13 mouse cellular contexts compared by ENCODE assay signal in genomic region chr2:167273206-167273740, GRCm38 (mm10). TPM values are rescaled to one million over a fixed set of nuclear protein-coding genes. Genes with fewer than 3 reads are reported as not detected.
DNase-seq lines count a peak whose midpoint lies in the region; ATAC-seq and TF ChIP-seq lines count a peak whose summit lies in the region.
"Had no signal": no experiment of that assay in that cellular context is flagged by ENCODE, and none has a peak within 500 bp of the region (broad histone marks: within the 10 kb centered on the region; RNA-seq: fewer than 3 reads in every experiment).

No protein-coding gene starts in this region.

- TF ChIP-seq RAD21 in MEL (IDR thresholded peaks at IDR 0.05; ENCODE audit: low read depth, low read length) = no peak

- H3K4me2 ChIP-seq in forebrain, embryonic 12.5 days = no peak overlapping the region
- H3K4me2 ChIP-seq: hindbrain, embryonic 15.5 days; limb, embryonic 12.5 days; lung, embryonic 15.5 days had no signal

- ATAC-seq in forebrain, embryonic 12.5 days (ENCODE audit: low FRiP score) = no peak

- H3K9me3 ChIP-seq in MEL (replicated peaks; ENCODE audit: insufficient read depth, low read length) = no peaks in the 10 kb centered on the region
- no peaks in the 10 kb centered on the region for H3K9me3 ChIP-seq in forebrain, embryonic 12.5 days
- H3K9me3 ChIP-seq: hindbrain, embryonic 15.5 days; limb, embryonic 12.5 days; lung, embryonic 15.5 days had no signal

- H3K79me2 ChIP-seq in MEL (ENCODE audit: control insufficient read depth, insufficient read depth, low read length, poor library complexity) = no peaks in the 10 kb centered on the region

- H3K4me1 ChIP-seq in MEL (ENCODE audit: control insufficient read depth in 1 of 2, insufficient read depth in 2 of 2, low read length in 2 of 2) = peaks cover 0 to 11% of the 10 kb centered on the region in 2 experiments; a peak in 3 of 4 replicates
- H3K4me1 ChIP-seq in forebrain, embryonic 12.5 days = no peaks in the 10 kb centered on the region
- H3K4me1 ChIP-seq: hindbrain, embryonic 15.5 days; limb, embryonic 12.5 days; lung, embryonic 15.5 days had no signal

- no peak overlapping the region for H3K9ac ChIP-seq in MEL (ENCODE audit: control insufficient read depth, low read depth, low read length, poor library complexity, severe bottlenecking)
- no peak overlapping the region for H3K9ac ChIP-seq in forebrain, embryonic 12.5 days
- H3K9ac ChIP-seq: hindbrain, embryonic 15.5 days; limb, embryonic 12.5 days; lung, embryonic 15.5 days had no signal

- peaks cover 0 to 5% of the 10 kb centered on the region in 2 experiments; a peak in 1 of 4 replicates for H3K36me3 ChIP-seq in MEL (ENCODE audit: control insufficient read depth in 1 of 2, insufficient read depth in 2 of 2, low read length in 2 of 2)
- H3K36me3 ChIP-seq in forebrain, embryonic 12.5 days (replicated peaks) = no peaks in the 10 kb centered on the region
- H3K36me3 ChIP-seq: G1E; hindbrain, embryonic 15.5 days; limb, embryonic 12.5 days; lung, embryonic 15.5 days had no signal

- no peaks in the 10 kb centered on the region for H3K27me3 ChIP-seq in MEL (ENCODE audit: control insufficient read depth in 1 of 2, insufficient read depth in 2 of 2, low read length in 2 of 2)
- H3K27me3 ChIP-seq in forebrain, embryonic 12.5 days = no peaks in the 10 kb centered on the region
- H3K27me3 ChIP-seq: hindbrain, embryonic 15.5 days; lung, embryonic 15.5 days had no signal

- no peak for TF ChIP-seq CTCF in MEL (IDR thresholded peaks at IDR 0.05 in 2 of 3, conservative IDR thresholded peaks at IDR 0.05 in 1 of 3; ENCODE audit: control insufficient read depth in 1 of 3, insufficient read depth in 1 of 3, low read depth in 2 of 3, low read length in 3 of 3, poor library complexity in 1 of 3, severe bottlenecking in 1 of 3)

- H3K27ac ChIP-seq in MEL (ENCODE audit: control insufficient read depth, low read depth, low read length) = peak overlapping the region; percentile 49
- no peak overlapping the region for H3K27ac ChIP-seq in forebrain, embryonic 12.5 days
- H3K27ac ChIP-seq: hindbrain, embryonic 15.5 days; limb, embryonic 12.5 days; lung, embryonic 15.5 days; stomach, postnatal 0 days had no signal

- no peak for TF ChIP-seq POLR2A in MEL (IDR thresholded peaks at IDR 0.05; ENCODE audit: control insufficient read depth in 1 of 2, insufficient read depth in 1 of 2, low read depth in 1 of 2, low read length in 2 of 2, poor library complexity in 1 of 2)

- WGBS in forebrain, embryonic 12.5 days = 85% methylated on average over 13 of the region's 13 CpGs

- peak; percentile 0 for DNase-seq in layer of hippocampus, adult 9-11 months
- DNase-seq in layer of hippocampus, adult 9-10 months (ENCODE audit: low spot score) = no peak
- DNase-seq in MEL (ENCODE audit: low read depth, low spot score) = peak; percentile 73
- peak; percentile 35 for DNase-seq in adrenal gland, postnatal 14 days
- DNase-seq in lung, postnatal 4 days = peak; percentile 3 to 19
- DNase-seq in yolk sac, embryonic 10.5 days (ENCODE audit: low spot score) = no peak
- DNase-seq in cerebellum, adult 11 months = no peak

- TF ChIP-seq EP300 in MEL (IDR thresholded peaks at IDR 0.05; ENCODE audit: low read depth in 1 of 2, low read length in 2 of 2) = peak; percentile 48 to 53

- H3K4me3 ChIP-seq in MEL (ENCODE audit: control insufficient read depth in 1 of 2, insufficient read depth in 1 of 2, low read depth in 2 of 2, low read length in 2 of 2) = no peak overlapping the region
- no peak overlapping the region for H3K4me3 ChIP-seq in forebrain, embryonic 12.5 days (replicated peaks)
- H3K4me3 ChIP-seq: hindbrain, embryonic 15.5 days; limb, embryonic 12.5 days; lung, embryonic 15.5 days had no signal

TF ChIP-seq in MEL, 35 proteins besides CTCF, POLR2A, EP300 and RAD21:
- TF ChIP-seq RCOR1 (IDR thresholded peaks at IDR 0.05; ENCODE audit: low read depth, low read length) (no peak), HCFC1 (IDR thresholded peaks at IDR 0.05; ENCODE audit: low read depth, low read length) (no peak), CHD2 (IDR thresholded peaks at IDR 0.05; ENCODE audit: low read length) (no peak), MYC (IDR thresholded peaks at IDR 0.05; ENCODE audit: low read depth, low read length) (peak; percentile 42; the same call in 1 of the 2 replicates), POLR2AphosphoS5 (IDR thresholded peaks at IDR 0.05; ENCODE audit: borderline replicate concordance, low read depth, low read length) (no peak), GABPA (IDR thresholded peaks at IDR 0.05; ENCODE audit: low read depth, low read length) (no peak), MYB (IDR thresholded peaks at IDR 0.05; ENCODE audit: low read depth, low read length) (no peak), KAT2A (conservative IDR thresholded peaks at IDR 0.05; ENCODE audit: low read depth, low read length) (no peak), BHLHE40 (IDR thresholded peaks at IDR 0.05; ENCODE audit: borderline replicate concordance, low read depth, low read length) (no peak), POLR2AphosphoS2 (IDR thresholded peaks at IDR 0.05; ENCODE audit: low read length) (no peak), E2F4 (IDR thresholded peaks at IDR 0.05; ENCODE audit: borderline replicate concordance, low read depth, low read length) (no peak), NRF1 (IDR thresholded peaks at IDR 0.05; ENCODE audit: insufficient read depth, low read depth, low read length, poor library complexity, severe bottlenecking) (no peak), MXI1 (IDR thresholded peaks at IDR 0.05; ENCODE audit: low read depth, low read length) (no peak), MAX (IDR thresholded peaks at IDR 0.05; ENCODE audit: low read length) (no peak), CHD1 (IDR thresholded peaks at IDR 0.05; ENCODE audit: low read depth, low read length) (no peak), TCF12 (IDR thresholded peaks at IDR 0.05; ENCODE audit: low read depth, low read length) (no peak), JUND (IDR thresholded peaks at IDR 0.05; ENCODE audit: low read depth, low read length) (peak; percentile 47; the same call in 1 of the 2 replicates), TAL1 (IDR thresholded peaks at IDR 0.05; ENCODE audit: low read length) (peak; percentile 30; the same call in 1 of the 2 replicates), ZNF384 (IDR thresholded peaks at IDR 0.05; ENCODE audit: low read depth, low read length) (no peak), MAZ (IDR thresholded peaks at IDR 0.05; ENCODE audit: low read depth, low read length) (no peak), ETS1 (IDR thresholded peaks at IDR 0.05; ENCODE audit: low read depth, low read length) (peak; percentile 35; the same call in 1 of the 2 replicates), GATA1 (IDR thresholded peaks at IDR 0.05; ENCODE audit: low read depth, low read length) (peak; percentile 51), TBP (IDR thresholded peaks at IDR 0.05; ENCODE audit: low read depth, low read length) (no peak)

RNA-seq across cellular contexts. Expression of gene Ptgis, which starts 32.9 kb away (rescaled TPM):
- total RNA-seq in MEL (2012; rRNA removed) = 7.3 and 7.6 TPM in 2 replicates
- 10 to 100 TPM in 1 of 2 experiments, not detected in 1; 12.7 TPM for polyA plus RNA-seq in MEL (2012; ENCODE audit: insufficient read depth in 1 of 2, insufficient read length in 2 of 2, low read depth in 1 of 2, low replicate concordance in 2 of 2, missing spikeins in 1 of 2)
- 17.1 and 20.4 TPM in 2 replicates for total RNA-seq in adrenal gland, postnatal 14 days (2021)
- 4.8 and 6.0 TPM in 2 replicates for polyA plus RNA-seq in forebrain, embryonic 12.5 days (2016; fragmentation: Nextera tagmentation; extraction: Ambion mirVana)
- total RNA-seq: G1E had no signal
- polyA plus RNA-seq: G1E had no signal

Comparison
In these comparisons a context has a peak if more than half of its experiments do, and no peak if none do; other contexts are left out.
1. DNase-seq: peak in layer of hippocampus, adult 9-11 months (single experiment), MEL (single experiment), adrenal gland, postnatal 14 days (single experiment) and lung, postnatal 4 days (2 of 2); none in layer of hippocampus, adult 9-10 months (single experiment), yolk sac, embryonic 10.5 days (single experiment) and cerebellum, adult 11 months (single experiment).